Mouse (Mus musculus) heart, postnatal 36 days (tissue): ENCODE measurements around the gene Lypla2. TPM values are rescaled to one million over a fixed set of nuclear protein-coding genes. Genes with fewer than 3 reads are reported as not detected.

ENCODE experiments used
- DNase-seq, 2 experiments: peaks; one replicate each; pipeline ENCODE4 v3.0.0; 2021 to 2022
- intact Hi-C: fragments of 180-260 bp; cut with DNase I; formaldehyde crosslinking; loops from one replicate; pipeline ENCODE4 v1.15.1; 2025
- total RNA-seq, 2 experiments: library from RNA; stranded (reverse); gene quantifications; 2 replicates each; pipeline ENCODE4 v1.2.3; 2021

Lypla2 gene
- total RNA-seq, 2 experiments from 2014 or later, result 33.3 to 34.7 TPM

GRCm38 (mm10) chr4:135926195-135926808 is 46.1 kb downstream of the Lypla2 start:
- DNase-seq, result no peak
- intact Hi-C loops, result loop anchor here (10.0 kb wide), 1 partner anchor 222 kb away; no protein-coding TSS in a partner anchor

DNA sequence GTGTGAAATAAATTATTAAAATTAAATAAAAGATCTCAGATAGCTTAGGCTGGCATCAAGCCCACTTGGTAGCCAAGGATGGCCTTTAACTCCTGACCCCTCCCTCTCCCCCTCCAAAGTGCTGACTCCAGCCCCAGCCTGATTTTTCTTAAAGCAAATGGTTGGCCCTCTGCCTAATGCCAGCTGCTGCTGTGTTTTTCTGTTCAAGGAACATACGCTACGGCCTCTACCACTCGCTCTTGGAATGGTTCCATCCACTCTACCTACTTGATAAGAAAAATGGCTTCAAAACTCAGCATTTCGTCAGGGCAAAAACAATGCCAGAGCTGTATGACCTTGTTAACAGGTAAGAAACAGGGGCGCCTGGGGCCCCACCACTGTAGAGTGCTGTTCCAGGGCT is 47.1 kb downstream of the Lypla2 start:
- intact Hi-C loops, result loop anchor here (10.0 kb wide), 1 partner anchor 221 kb away; no protein-coding TSS in a partner anchor
- no peak for DNase-seq

- DNase-seq, result no peak
- intact Hi-C loops, result loop anchor here (5.0 to 10.0 kb wide), 2 partner anchors 122 to 220 kb away; no protein-coding TSS in a partner anchor
These were observed 48.0 kb downstream of the Lypla2 start for GRCm38 (mm10) chr4:135924418-135924817.

- no peak for DNase-seq
- intact Hi-C loops, result loop anchor here (5.0 to 10.0 kb wide), 2 partner anchors 120 to 217 kb away; no protein-coding TSS in a partner anchor
These were observed 50.2 kb downstream of the Lypla2 start for GRCm38 (mm10) chr4:135922190-135922589.

DNA sequence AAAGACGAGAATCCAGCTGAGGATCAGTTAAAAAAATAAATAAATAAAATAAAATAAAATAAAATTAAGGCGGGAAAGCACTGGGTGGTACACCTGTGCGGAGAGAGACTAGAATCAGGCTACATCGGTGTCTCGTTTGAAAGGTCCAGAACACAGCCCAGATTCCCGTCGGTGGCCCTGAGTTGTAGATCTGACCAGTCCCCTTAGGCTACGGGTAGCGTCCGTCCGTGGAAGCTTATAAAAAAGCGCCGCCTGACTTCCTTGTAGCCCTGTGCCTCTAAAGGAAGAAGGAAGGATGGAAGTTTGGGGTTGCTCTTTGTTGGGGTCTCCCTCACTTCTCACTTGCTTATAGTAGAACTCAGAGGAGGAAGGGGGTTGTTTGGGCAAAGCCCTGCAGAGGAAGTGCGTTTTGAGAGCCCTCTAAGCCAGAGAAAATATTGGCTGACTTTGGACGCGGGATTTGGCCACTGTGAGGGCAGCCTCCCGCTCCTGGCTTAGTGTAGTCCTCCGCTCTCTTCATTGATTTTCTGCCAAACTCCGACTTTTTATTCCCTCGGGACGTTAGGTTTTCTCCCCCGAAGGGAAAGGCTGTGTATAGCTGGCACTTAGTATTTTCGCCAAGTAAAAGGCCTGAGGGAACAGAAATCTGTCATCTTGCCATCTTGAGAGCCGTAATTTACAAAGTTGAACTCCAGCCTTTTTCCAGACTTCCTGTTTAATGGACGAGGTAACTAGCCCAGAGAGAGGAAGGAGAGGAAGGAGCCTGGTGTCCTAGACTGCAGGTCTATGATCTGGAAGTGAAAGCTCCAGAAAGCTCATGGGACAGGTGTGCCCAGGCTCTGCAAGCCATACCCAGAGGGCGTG is 50.9 kb downstream of the Lypla2 start:
- peak in 1 of 2 experiments; percentile 52 for DNase-seq
- intact Hi-C loops, result loop anchor here (2.0 to 10.0 kb wide), 3 partner anchors 21 to 217 kb away; no protein-coding TSS in a partner anchor

GRCm38 (mm10) chr4:135920304-135921241 is 51.9 kb downstream of the Lypla2 start, which contains the start of gene Fuca1:
Fuca1 (plus strand) TSS chr4:135920735.
- intact Hi-C loops, result loop anchor here (1.0 to 10.0 kb wide), 4 partner anchors 22 to 216 kb away; no protein-coding TSS in a partner anchor
- DNase-seq, result peak; percentile 96 to 97

DNA sequence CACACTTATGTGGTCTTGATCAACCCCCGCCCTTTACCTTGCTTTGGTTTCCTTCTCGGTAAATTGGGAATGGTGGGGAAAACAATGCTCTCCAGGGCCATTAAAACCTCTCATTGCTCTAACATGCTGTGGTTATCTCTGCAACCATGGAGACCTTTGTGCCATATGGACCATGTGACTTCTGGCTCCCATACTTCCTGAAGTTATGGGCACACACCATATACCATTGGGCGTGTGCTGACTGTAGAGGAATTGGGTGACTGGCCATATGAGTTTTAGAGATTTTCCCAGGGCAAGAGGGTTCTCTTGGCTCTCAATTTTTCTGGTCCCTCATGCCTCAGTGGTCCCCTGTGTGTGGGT is 53.2 kb downstream of the Lypla2 start:
- intact Hi-C loops, result no loop called here
- DNase-seq, result no peak

- intact Hi-C loops, result no loop called here
- DNase-seq, result peak in 1 of 2 experiments; percentile 39
These were observed 53.7 kb downstream of the Lypla2 start for GRCm38 (mm10) chr4:135918635-135919279.

Other genes with a start within 250 kb of the Lypla2 start
- under 1 TPM; 0.27 to 0.69 TPM for gene Il22ra1, start 244.5 kb downstream of the Lypla2 start, total RNA-seq
- gene Myom3, start 212.9 kb downstream of the Lypla2 start, total RNA-seq, result under 1 TPM; 0.86 to 0.95 TPM
- 10 to 100 TPM; 37.1 to 45.6 TPM for gene Srsf10, start 116.9 kb downstream of the Lypla2 start, total RNA-seq
- gene Pnrc2, start 98.8 kb downstream of the Lypla2 start, total RNA-seq, result 10 to 100 TPM; 59.2 to 63.5 TPM
- gene Cnr2, start 77.2 kb downstream of the Lypla2 start, total RNA-seq, result under 1 TPM; 0.49 to 0.50 TPM
- 10 to 100 TPM; 31.0 to 31.4 TPM for gene Fuca1, start 51.9 kb downstream of the Lypla2 start, total RNA-seq
- gene Hmgcl, start 26.2 kb downstream of the Lypla2 start, total RNA-seq, result 10 to 100 TPM; 72.7 to 86.8 TPM
- 1 to 10 TPM in 1 of 2 experiments, under 1 TPM in 1; 0.94 to 1.9 TPM for gene Gale, start 8.9 kb downstream of the Lypla2 start, total RNA-seq
- 10 to 100 TPM; 19.8 to 22.2 TPM for gene Pithd1, start 14.6 kb upstream of the Lypla2 start, total RNA-seq
- gene Eloa, start 49.1 kb upstream of the Lypla2 start, total RNA-seq, result 10 to 100 TPM; 34.6 to 36.2 TPM
- gene Rpl11, start 80.8 kb upstream of the Lypla2 start, total RNA-seq, result 100 to 1,000 TPM; 239 to 270 TPM
- gene Id3, start 170.9 kb upstream of the Lypla2 start, total RNA-seq, result 10 to 100 TPM; 58.1 to 63.9 TPM
- gene E2f2, start 199.8 kb upstream of the Lypla2 start, total RNA-seq, result 1 to 10 TPM; 1.4 to 2.1 TPM
- gene Asap3, start 233.7 kb upstream of the Lypla2 start, total RNA-seq, result 10 to 100 TPM in 1 of 2 experiments, 1 to 10 TPM in 1; 9.4 to 11.7 TPM